Mouse (Mus musculus) ES-E14 (cell line): ENCODE data around the gene Thop1. TPM values are rescaled to one million over a fixed set of nuclear protein-coding genes. Genes with fewer than 3 reads are reported as not detected.
"Not testable (repeated sequence)": the region's sequence is repeated elsewhere in the genome, so short reads cannot be mapped to it uniquely, and the experiment has no call there.

Source experiments
- DNase-seq: peaks from one replicate; pipeline ENCODE4 v3.0.0-alpha.2; 2013; ENCODE audit warnings: low read depth, low spot score
- H3K27ac ChIP-seq: 2 replicates; pipeline ENCODE4 v1.5.1; 2012; ENCODE audit warnings: low read depth, mild to moderate bottlenecking, low read length, moderate library complexity, mixed read lengths; ENCODE audit not compliant: poor library complexity, insufficient read depth, severe bottlenecking
- H3K36me3 ChIP-seq: 2 replicates; pipeline ENCODE4 v1.6.1; 2012; ENCODE audit warnings: mild to moderate bottlenecking, low read length, moderate library complexity, mixed read lengths; ENCODE audit not compliant: control insufficient read depth, poor library complexity, insufficient read depth, severe bottlenecking
- H3K4me1 ChIP-seq, 2 experiments: fragments of 150-350 bp in 1 of 2; sonication (generic) in 1 of 2; 2 replicates each; pipeline ENCODE4 v1.6.1; 2012; ENCODE audit warnings: low read length in 2 of 2, mild to moderate bottlenecking in 1 of 2, mixed read lengths in 1 of 2; ENCODE audit not compliant: control insufficient read depth in 2 of 2, insufficient read depth in 2 of 2, poor library complexity in 1 of 2
- H3K4me3 ChIP-seq, 2 experiments: fragments of 150-350 bp in 1 of 2; sonication (generic) in 1 of 2; 2 replicates each; pipeline ENCODE4 v1.5.1; 2012; ENCODE audit warnings: low read length in 2 of 2, low read depth in 1 of 2, mild to moderate bottlenecking in 1 of 2, mixed read lengths in 1 of 2; ENCODE audit not compliant: insufficient read depth in 1 of 2, poor library complexity in 1 of 2, severe bottlenecking in 1 of 2
- H3K9ac ChIP-seq: 2 replicates; pipeline ENCODE4 v1.6.1; 2012; ENCODE audit warnings: low read depth, mild to moderate bottlenecking, low read length, mixed read lengths; ENCODE audit not compliant: poor library complexity, insufficient read depth, severe bottlenecking
- H3K9me3 ChIP-seq: fragments of 150-350 bp; sonication (generic); 2 replicates; pipeline ENCODE4 v1.6.1; 2012; ENCODE audit warnings: low read depth, mild to moderate bottlenecking, low read length; ENCODE audit not compliant: control insufficient read depth, insufficient read depth
- CHD2 ChIP-seq: IDR thresholded peaks from 2 replicates; pipeline ENCODE4 v1.6.1; 2014; ENCODE audit warnings: mild to moderate bottlenecking, low read depth, low read length, inconsistent platforms
- HCFC1 ChIP-seq: IDR thresholded peaks from 2 replicates; pipeline ENCODE4 v1.6.1; 2012; ENCODE audit warnings: low read length, inconsistent platforms, borderline replicate concordance; ENCODE audit not compliant: insufficient read depth
- MAFK ChIP-seq: IDR thresholded peaks from 2 replicates; pipeline ENCODE4 v1.6.1; 2014; ENCODE audit warnings: mild to moderate bottlenecking, low read depth, low read length, inconsistent platforms; ENCODE audit not compliant: insufficient read depth
- ZC3H11A ChIP-seq: IDR thresholded peaks from 2 replicates; pipeline ENCODE4 v1.6.1; 2012; ENCODE audit warnings: low read depth, mild to moderate bottlenecking, inconsistent platforms, low read length, borderline replicate concordance
- ZNF384 ChIP-seq: IDR thresholded peaks from 2 replicates; pipeline ENCODE4 v1.6.1; 2012; ENCODE audit warnings: low read depth, low read length, inconsistent platforms
- in situ Hi-C, 2 experiments: fragments of 600-800 bp; cut with MboI; formaldehyde crosslinking; loops; one replicate each; pipeline ENCODE4 v1.15.1; 2025; ENCODE audit warnings: low sequenced_read_pairs in 2 of 2, inconsistent platforms in 1 of 2; ENCODE audit not compliant: unreplicated experiment in 2 of 2
- total RNA-seq: library from RNA; depleted of rRNA; stranded (reverse); fragments of 300-350 nt; gene quantifications from 2 replicates; pipeline ENCODE4 v1.2.3, GENCODE M21; 2012

Thop1 gene
- total RNA-seq, 1 experiment, result 155 TPM

- in situ Hi-C loops, result no loop called here
- no peak within 1 kb of the TSS for H3K27ac ChIP-seq
- H3K9me3 ChIP-seq, result no peaks in the 10 kb centered on the region
- peak; percentile 87 for TF ChIP-seq HCFC1
- TF ChIP-seq ZC3H11A, result 0 out of 2 replicates have a peak, but pooled peaks have one; percentile 6
- TF ChIP-seq CHD2, result peak; percentile 98
- no peak for TF ChIP-seq ZNF384
- DNase-seq, result peak; percentile 100
- H3K4me3 ChIP-seq, result peak within 1 kb of the TSS; percentile 71 to 72
- H3K36me3 ChIP-seq, result no peaks in the 10 kb centered on the region
- H3K9ac ChIP-seq, result peak within 1 kb of the TSS; percentile 75
- no peaks in the 10 kb centered on the region for H3K4me1 ChIP-seq
These were observed 32.8 kb upstream of the Thop1 start, which contains the start of gene Slc39a3 for GRCm38 (mm10) chr10:81036988-81037580. Gene Slc39a3 (minus strand): TSS chr10:81037426.

GRCm38 (mm10) chr10:81041458-81042175 lies 28.2 kb upstream of the Thop1 start:
- Histone ChIP-seq H3K9me3 (no peaks in the 10 kb centered on the region), H3K4me3 (no peak overlapping the region), H3K9ac (no peak overlapping the region), H3K4me1 (no peaks in the 10 kb centered on the region), H3K36me3 (peaks cover 28% of the 10 kb centered on the region), H3K27ac (no peak overlapping the region)
- DNase-seq, result peak; percentile 62
- no peak for TF ChIP-seq ZNF384
- no peak for TF ChIP-seq ZC3H11A
- TF ChIP-seq HCFC1, result no peak
- no peak for TF ChIP-seq CHD2
- TF ChIP-seq MAFK, result no peak
- in situ Hi-C loops, result no loop called here

DNA sequence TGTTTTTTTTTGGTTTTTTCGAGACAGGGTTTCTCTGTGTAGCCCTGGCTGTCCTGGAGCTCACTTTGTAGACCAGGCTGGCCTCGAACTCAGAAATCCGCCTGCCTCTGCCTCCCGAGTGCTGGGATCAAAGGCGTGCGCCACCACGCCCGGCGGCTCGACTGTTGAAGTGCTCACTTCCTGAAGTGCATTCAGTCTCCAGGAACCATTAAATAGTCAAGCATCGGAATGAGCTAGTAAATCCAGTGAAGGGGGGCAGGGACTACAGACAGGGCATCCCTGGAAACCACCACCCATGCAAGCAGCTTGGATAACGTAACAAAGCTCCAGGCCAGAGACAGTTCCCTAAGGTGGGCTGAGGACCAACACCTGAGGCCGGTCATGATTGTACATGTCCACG lies 24.6 kb upstream of the Thop1 start:
- H3K4me1 ChIP-seq, H3K4me3 ChIP-seq, in situ Hi-C loops, H3K9me3 ChIP-seq, DNase-seq, H3K9ac ChIP-seq, H3K27ac ChIP-seq: not testable (repeated sequence)
- peaks cover 63% of the 10 kb centered on the region for H3K36me3 ChIP-seq

DNA sequence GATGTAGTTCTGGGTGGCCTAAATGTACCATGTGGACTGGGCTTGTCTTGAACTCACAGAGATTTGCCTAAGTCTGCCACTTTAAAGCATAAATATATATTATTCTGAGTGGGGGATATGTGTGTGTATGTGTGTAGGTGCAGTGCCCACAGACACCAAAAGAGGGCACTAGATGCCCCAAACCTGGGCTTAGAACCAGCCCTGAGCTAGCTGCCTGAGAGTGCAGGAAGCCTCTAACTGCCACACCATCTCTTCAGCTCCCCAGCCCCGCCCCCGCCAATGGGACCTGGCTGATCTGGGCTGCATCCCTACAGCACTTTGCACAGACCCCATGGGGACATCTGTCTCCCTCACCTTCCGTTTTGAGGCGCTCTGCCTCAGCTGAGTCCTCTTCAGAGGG lies 19.2 kb upstream of the Thop1 start:
- in situ Hi-C loops, result no loop called here
- no peak overlapping the region for H3K27ac ChIP-seq
- no peaks in the 10 kb centered on the region for H3K4me1 ChIP-seq
- H3K4me3 ChIP-seq, result no peak overlapping the region
- peaks cover 66% of the 10 kb centered on the region for H3K36me3 ChIP-seq
- no peaks in the 10 kb centered on the region for H3K9me3 ChIP-seq
- TF ChIP-seq ZC3H11A (no peak), MAFK (no peak), ZNF384 (no peak), HCFC1 (no peak)
- H3K9ac ChIP-seq, result no peak overlapping the region
- no peak for DNase-seq

GRCm38 (mm10) chr10:81051133-81051532 lies 18.7 kb upstream of the Thop1 start:
- TF ChIP-seq HCFC1, result no peak
- TF ChIP-seq CHD2, result no peak
- TF ChIP-seq ZC3H11A, result no peak
- no peak for TF ChIP-seq MAFK
- no peak for TF ChIP-seq ZNF384
- in situ Hi-C loops, result no loop called here
- Histone ChIP-seq H3K4me1 (no peaks in the 10 kb centered on the region), H3K27ac (no peak overlapping the region), H3K9me3 (no peaks in the 10 kb centered on the region), H3K9ac (no peak overlapping the region), H3K4me3 (no peak overlapping the region), H3K36me3 (peaks cover 62% of the 10 kb centered on the region)
- no peak for DNase-seq
